Mouse (Mus musculus) kidney, embryonic 16.5 days (tissue): Measurements from ENCODE around the gene D430042O09Rik. TPM values are rescaled to one million over a fixed set of nuclear protein-coding genes. Genes with fewer than 3 reads are reported as not detected.

Experiments
- ATAC-seq: fragments of 200-750 bp; cut with Nextera tagmentation; 2 replicates; pipeline ENCODE4 v1.8.0; 2017; ENCODE audit warnings: moderate TSS enrichment; ENCODE audit not compliant: low FRiP score, low TSS enrichment
- H3K27ac ChIP-seq: fragments of 300-500 bp; sonication (generic); 2 replicates; pipeline ENCODE4 v1.5.1; 2014; ENCODE audit warnings: low read length
- H3K27me3 ChIP-seq: fragments of 300-500 bp; sonication (generic); 2 replicates; pipeline ENCODE4 v1.6.1; 2014; ENCODE audit warnings: low read length, control low read depth, mixed read lengths; ENCODE audit not compliant: insufficient read depth
- H3K36me3 ChIP-seq: fragments of 300-500 bp; sonication (generic); 2 replicates; pipeline ENCODE4 v1.6.1; 2014; ENCODE audit warnings: low read length, control low read depth, mixed read lengths; ENCODE audit not compliant: insufficient read depth
- H3K4me1 ChIP-seq: fragments of 300-500 bp; sonication (generic); 2 replicates; pipeline ENCODE4 v1.6.1; 2014; ENCODE audit warnings: low read length, control low read depth, mixed read lengths; ENCODE audit not compliant: insufficient read depth
- H3K4me2 ChIP-seq: fragments of 300-500 bp; sonication (generic); replicated peaks from 2 replicates; pipeline ENCODE4 v1.6.1; 2014; ENCODE audit warnings: low read depth, low read length
- H3K4me3 ChIP-seq: fragments of 300-500 bp; sonication (generic); 2 replicates; pipeline ENCODE4 v1.5.1; 2014; ENCODE audit warnings: mild to moderate bottlenecking, low read length
- H3K9ac ChIP-seq: fragments of 300-500 bp; sonication (generic); replicated peaks from 2 replicates; pipeline ENCODE4 v1.6.1; 2014; ENCODE audit warnings: low read length
- H3K9me3 ChIP-seq: fragments of 300-500 bp; sonication (generic); 2 replicates; pipeline ENCODE4 v1.6.1; 2016; ENCODE audit warnings: low read length, control low read depth
- WGBS: fragments of 180-500 bp; shearing (Covaris S2); extraction: QIAGEN DNeasy Blood & Tissue Kit; methylation state at CpG from one replicate; pipeline ENCODE4 v1.1.7; 2014; 5-methylcytosine and 5-hydroxymethylcytosine counted together
- polyA plus RNA-seq: library from polyadenylated mRNA; unstranded; fragments of >200 nt; fragmentation: Nextera tagmentation; extraction: Ambion mirVana; gene quantifications from 2 replicates; pipeline ENCODE4 v1.2.1, GENCODE M21; 2015

D430042O09Rik gene
- polyA plus RNA-seq, 1 experiment from 2014 or later, result 10.1 TPM

- H3K27ac ChIP-seq, result no peak overlapping the region
- H3K9ac ChIP-seq, result no peak overlapping the region
- H3K4me1 ChIP-seq, result no peaks in the 10 kb centered on the region
- H3K9me3 ChIP-seq, result no peaks in the 10 kb centered on the region
- no peak for ATAC-seq
- H3K4me2 ChIP-seq, result no peak overlapping the region
- no peak overlapping the region for H3K4me3 ChIP-seq
- H3K27me3 ChIP-seq, result no peaks in the 10 kb centered on the region
- H3K36me3 ChIP-seq, result no peaks in the 10 kb centered on the region
Observed at GRCm38 (mm10) chr7:125731679-125732078, 24.0 kb downstream of the D430042O09Rik start.

- ATAC-seq, result no peak
- Histone ChIP-seq H3K27me3 (no peaks in the 10 kb centered on the region), H3K4me1 (no peaks in the 10 kb centered on the region), H3K27ac (no peak overlapping the region), H3K36me3 (no peaks in the 10 kb centered on the region), H3K9ac (no peak overlapping the region), H3K4me3 (no peak overlapping the region), H3K4me2 (no peak overlapping the region), H3K9me3 (no peaks in the 10 kb centered on the region)
- WGBS, result 93% methylated on average over 4 of the region's 4 CpGs
Observed at GRCm38 (mm10) chr7:125733791-125734190, 26.1 kb downstream of the D430042O09Rik start.

- Histone ChIP-seq H3K9ac (no peak overlapping the region), H3K9me3 (no peaks in the 10 kb centered on the region), H3K27ac (no peak overlapping the region), H3K4me3 (no peak overlapping the region), H3K4me2 (no peak overlapping the region), H3K4me1 (peaks cover 12% of the 10 kb centered on the region; the same call in 1 of the 2 replicates), H3K36me3 (no peaks in the 10 kb centered on the region), H3K27me3 (no peaks in the 10 kb centered on the region)
- 86% methylated on average over 4 of the region's 4 CpGs for WGBS
- ATAC-seq, result no peak
Observed at GRCm38 (mm10) chr7:125736366-125737015, 28.8 kb downstream of the D430042O09Rik start.

GRCm38 (mm10) chr7:125740521-125740920 is 32.8 kb downstream of the D430042O09Rik start:
- WGBS, result 49% methylated on average over 2 of the region's 2 CpGs
- H3K4me3 ChIP-seq, result no peak overlapping the region
- H3K4me2 ChIP-seq, result no peak overlapping the region
- no peak overlapping the region for H3K27ac ChIP-seq
- peaks cover 13% of the 10 kb centered on the region; the same call in 1 of the 2 replicates for H3K4me1 ChIP-seq
- H3K27me3 ChIP-seq, result no peaks in the 10 kb centered on the region
- H3K9me3 ChIP-seq, result no peaks in the 10 kb centered on the region
- H3K9ac ChIP-seq, result no peak overlapping the region
- H3K36me3 ChIP-seq, result no peaks in the 10 kb centered on the region
- ATAC-seq, result no peak

GRCm38 (mm10) chr7:125741271-125741703 is 33.6 kb downstream of the D430042O09Rik start:
- Histone ChIP-seq H3K9ac (no peak overlapping the region), H3K27ac (no peak overlapping the region), H3K9me3 (no peaks in the 10 kb centered on the region), H3K4me3 (no peak overlapping the region), H3K4me1 (peaks cover 13% of the 10 kb centered on the region; the same call in 1 of the 2 replicates), H3K4me2 (no peak overlapping the region), H3K36me3 (no peaks in the 10 kb centered on the region), H3K27me3 (no peaks in the 10 kb centered on the region)
- WGBS, result 27% methylated on average over 1 of the region's 1 CpGs
- peak; percentile 59; the same call in 1 of the 2 replicates for ATAC-seq

- no peak overlapping the region for H3K9ac ChIP-seq
- H3K27me3 ChIP-seq, result no peaks in the 10 kb centered on the region
- H3K4me3 ChIP-seq, result no peak overlapping the region
- no peak for ATAC-seq
- no peak overlapping the region for H3K4me2 ChIP-seq
- peaks cover 13% of the 10 kb centered on the region; the same call in 1 of the 2 replicates for H3K4me1 ChIP-seq
- no peaks in the 10 kb centered on the region for H3K9me3 ChIP-seq
- no peaks in the 10 kb centered on the region for H3K36me3 ChIP-seq
- no peak overlapping the region for H3K27ac ChIP-seq
- 90% methylated on average over 1 of the region's 1 CpGs for WGBS
Observed at GRCm38 (mm10) chr7:125744774-125745173, 37.1 kb downstream of the D430042O09Rik start.

- no peaks in the 10 kb centered on the region for H3K27me3 ChIP-seq
- no peak overlapping the region for H3K4me3 ChIP-seq
- no peak overlapping the region for H3K27ac ChIP-seq
- no peaks in the 10 kb centered on the region for H3K4me1 ChIP-seq
- WGBS, result 86% methylated on average over 2 of the region's 2 CpGs
- no peak overlapping the region for H3K4me2 ChIP-seq
- H3K9me3 ChIP-seq, result no peaks in the 10 kb centered on the region
- ATAC-seq, result no peak
- no peak overlapping the region for H3K9ac ChIP-seq
- no peaks in the 10 kb centered on the region for H3K36me3 ChIP-seq
Observed at GRCm38 (mm10) chr7:125746621-125747315, 39.1 kb downstream of the D430042O09Rik start.

GRCm38 (mm10) chr7:125747316-125747690 is 39.6 kb downstream of the D430042O09Rik start:
- 67% methylated on average over 7 of the region's 7 CpGs for WGBS
- no peaks in the 10 kb centered on the region for H3K9me3 ChIP-seq

GRCm38 (mm10) chr7:125748186-125748585 is 40.5 kb downstream of the D430042O09Rik start:
- Histone ChIP-seq H3K27ac (no peak overlapping the region), H3K9me3 (no peaks in the 10 kb centered on the region), H3K27me3 (no peaks in the 10 kb centered on the region), H3K4me3 (no peak overlapping the region), H3K36me3 (no peaks in the 10 kb centered on the region), H3K4me2 (no peak overlapping the region), H3K9ac (no peak overlapping the region), H3K4me1 (no peaks in the 10 kb centered on the region)
- ATAC-seq, result no peak
- WGBS, result 47% methylated on average over 3 of the region's 3 CpGs

More at GRCm38 (mm10) chr7:125747316-125747690, 39.6 kb downstream of the D430042O09Rik start:
- Histone ChIP-seq H3K36me3 (no peaks in the 10 kb centered on the region), H3K4me3 (no peak overlapping the region), H3K27me3 (no peaks in the 10 kb centered on the region), H3K27ac (no peak overlapping the region), H3K9ac (no peak overlapping the region), H3K4me1 (no peaks in the 10 kb centered on the region), H3K4me2 (no peak overlapping the region)
- ATAC-seq, result no peak
